ENCODE assay signal across 28 mouse cellular contexts in the genomic region with DNA sequence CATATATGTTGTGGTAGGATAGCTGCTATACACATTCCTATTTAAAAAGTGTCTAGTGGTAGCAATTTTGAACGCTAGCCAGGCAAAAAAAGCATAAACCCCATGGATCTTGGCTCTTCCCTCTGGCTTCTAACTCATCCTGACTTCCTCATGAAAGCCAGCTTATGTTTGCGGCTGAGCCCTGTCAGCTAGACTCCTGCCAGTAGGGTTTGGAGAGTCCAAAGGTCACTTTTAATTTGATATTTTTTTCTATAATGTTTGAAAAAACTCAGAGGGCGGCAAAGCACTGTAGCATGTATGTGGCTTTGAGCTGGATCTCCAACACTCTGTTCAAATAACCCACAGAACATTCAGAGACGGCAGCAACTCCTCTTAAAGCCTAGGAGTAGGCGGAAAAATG. TPM values are rescaled to one million over a fixed set of nuclear protein-coding genes. Genes with fewer than 3 reads are reported as not detected.
DNase-seq lines count a peak whose midpoint lies in the region; ATAC-seq and TF ChIP-seq lines count a peak whose summit lies in the region.
"Had no signal": no experiment of that assay in that cellular context is flagged by ENCODE, and none has a peak within 500 bp of the region (broad histone marks: within the 10 kb centered on the region; RNA-seq: fewer than 3 reads in every experiment).

No protein-coding gene starts in this region.

- H3K27ac ChIP-seq in stomach, embryonic 15.5 days = no peak overlapping the region
- no peak overlapping the region for H3K27ac ChIP-seq in stomach, postnatal 0 days (replicated peaks)
- 0 out of 2 replicates have a peak overlapping the region, but pooled peaks have one; percentile 43 for H3K27ac ChIP-seq in intestine, postnatal 0 days (ENCODE audit: low read depth, low read length)
- H3K27ac ChIP-seq: embryonic facial prominence, embryonic 12.5 days; embryonic facial prominence, embryonic 15.5 days; forebrain, embryonic 13.5 days; heart, adult 2 months; heart, embryonic 10.5 days; heart, embryonic 13.5 days; hindbrain, embryonic 14.5 days had no signal

- WGBS in stomach, embryonic 15.5 days = 53% methylated on average over 5 of the region's 5 CpGs
- 46% methylated on average over 5 of the region's 5 CpGs for WGBS in stomach, postnatal 0 days
- WGBS in intestine, postnatal 0 days = 41% methylated on average over 5 of the region's 5 CpGs

- H3K4me2 ChIP-seq in stomach, embryonic 15.5 days = no peak overlapping the region
- H3K4me2 ChIP-seq in stomach, postnatal 0 days (replicated peaks; ENCODE audit: low read depth) = no peak overlapping the region
- H3K4me2 ChIP-seq in intestine, postnatal 0 days (replicated peaks; ENCODE audit: low read depth) = no peak overlapping the region
- H3K4me2 ChIP-seq: embryonic facial prominence, embryonic 12.5 days; embryonic facial prominence, embryonic 15.5 days; forebrain, embryonic 13.5 days; heart, embryonic 13.5 days; hindbrain, embryonic 14.5 days had no signal

- 0 out of 2 replicates have a peak, but pooled peaks cover 6% of the 10 kb centered on the region for H3K4me1 ChIP-seq in stomach, embryonic 15.5 days
- H3K4me1 ChIP-seq in stomach, postnatal 0 days (replicated peaks; ENCODE audit: control insufficient read depth, insufficient read depth) = no peaks in the 10 kb centered on the region
- H3K4me1 ChIP-seq in intestine, postnatal 0 days (replicated peaks; ENCODE audit: control insufficient read depth, insufficient read depth, low read length) = no peaks in the 10 kb centered on the region
- H3K4me1 ChIP-seq: embryonic facial prominence, embryonic 12.5 days; embryonic facial prominence, embryonic 15.5 days; forebrain, embryonic 13.5 days had no signal

- peak; percentile 39; the same call in 1 of the 2 replicates for ATAC-seq in stomach, embryonic 15.5 days (ENCODE audit: insufficient read depth, low FRiP score, low read depth)
- ATAC-seq in stomach, postnatal 0 days (ENCODE audit: low FRiP score, low TSS enrichment) = no peak; the same call in 1 of the 2 replicates
- ATAC-seq in intestine, postnatal 0 days = peak; percentile 64
- no peak for ATAC-seq in erythroblast, adult 5-6 weeks (replicated peaks; ENCODE audit: low FRiP score, poor library complexity, severe bottlenecking)
- ATAC-seq: forebrain, embryonic 13.5 days; forebrain, embryonic 16.5 days; Patski had no signal

- TF ChIP-seq CTCF in stomach, postnatal 0 days (IDR thresholded peaks at IDR 0.05; ENCODE audit: low read depth) = no peak
- peak; percentile 6; the same call in 1 of the 2 replicates for TF ChIP-seq CTCF in intestine, postnatal 0 days (IDR thresholded peaks at IDR 0.05; ENCODE audit: low read depth)

- H3K9ac ChIP-seq in stomach, embryonic 15.5 days = no peak overlapping the region
- no peak overlapping the region for H3K9ac ChIP-seq in stomach, postnatal 0 days (ENCODE audit: low read length)
- H3K9ac ChIP-seq in intestine, postnatal 0 days (ENCODE audit: low read depth, low read length) = no peak overlapping the region
- H3K9ac ChIP-seq: embryonic facial prominence, embryonic 12.5 days; embryonic facial prominence, embryonic 15.5 days; forebrain, embryonic 13.5 days; heart, embryonic 13.5 days; hindbrain, embryonic 14.5 days had no signal

- H3K4me3 ChIP-seq in stomach, embryonic 15.5 days (replicated peaks) = no peak overlapping the region
- no peak overlapping the region for H3K4me3 ChIP-seq in stomach, postnatal 0 days (ENCODE audit: low read depth, low read length)
- H3K4me3 ChIP-seq in intestine, postnatal 0 days (ENCODE audit: low read depth, low read length) = no peak overlapping the region
- H3K4me3 ChIP-seq: embryonic facial prominence, embryonic 12.5 days; embryonic facial prominence, embryonic 15.5 days; erythroblast, embryonic 14.5 days; forebrain, embryonic 13.5 days; heart, adult 2 months; heart, embryonic 10.5 days; heart, embryonic 13.5 days had no signal

- H3K9me3 ChIP-seq in stomach, embryonic 15.5 days = no peaks in the 10 kb centered on the region
- no peaks in the 10 kb centered on the region for H3K9me3 ChIP-seq in stomach, postnatal 0 days (ENCODE audit: control insufficient read depth, low read length)
- H3K9me3 ChIP-seq in intestine, postnatal 0 days (ENCODE audit: control insufficient read depth) = no peaks in the 10 kb centered on the region
- H3K9me3 ChIP-seq: embryonic facial prominence, embryonic 12.5 days; embryonic facial prominence, embryonic 15.5 days; forebrain, embryonic 13.5 days; G1E had no signal

- H3K36me3 ChIP-seq in stomach, embryonic 15.5 days = no peaks in the 10 kb centered on the region
- H3K36me3 ChIP-seq in stomach, postnatal 0 days (ENCODE audit: control insufficient read depth, insufficient read depth, low read length) = no peaks in the 10 kb centered on the region
- H3K36me3 ChIP-seq in intestine, postnatal 0 days (ENCODE audit: control insufficient read depth, insufficient read depth) = no peaks in the 10 kb centered on the region
- H3K36me3 ChIP-seq: embryonic facial prominence, embryonic 12.5 days; embryonic facial prominence, embryonic 15.5 days; G1E; heart, embryonic 10.5 days; heart, embryonic 13.5 days had no signal

- DNase-seq in kidney, postnatal 14 days = peak; percentile 19
- DNase-seq in kidney, postnatal 10 days = no peak
- DNase-seq in stomach, postnatal 0 days (ENCODE audit: low spot score) = no peak
- DNase-seq in thymus, postnatal 36 days = no peak
- DNase-seq: adrenal gland, postnatal 10 days; adrenal gland, postnatal 36 days; B cell, adult 2 months; cerebellum, adult 2 months; cerebellum, adult 9-11 months; cerebellum, postnatal 25 days; gastrocnemius, postnatal 10 days; gastrocnemius, postnatal 36 days; heart, adult 2 months; heart, postnatal 14 days; heart, postnatal 4 days had no signal

- no peak for TF ChIP-seq EP300 in stomach, postnatal 0 days (optimal IDR thresholded peaks at IDR 0.05)

- no peaks in the 10 kb centered on the region for H3K27me3 ChIP-seq in stomach, embryonic 15.5 days (replicated peaks)
- no peaks in the 10 kb centered on the region for H3K27me3 ChIP-seq in stomach, postnatal 0 days (ENCODE audit: control insufficient read depth, insufficient read depth, low read length)
- no peaks in the 10 kb centered on the region for H3K27me3 ChIP-seq in intestine, postnatal 0 days (replicated peaks; ENCODE audit: control insufficient read depth, insufficient read depth, low read length)
- H3K27me3 ChIP-seq: embryonic facial prominence, embryonic 12.5 days; embryonic facial prominence, embryonic 15.5 days; forebrain, embryonic 13.5 days; heart, embryonic 13.5 days had no signal

RNA-seq across cellular contexts. Expression of a gene that starts 39.0 kb away (rescaled TPM):
- polyA plus RNA-seq in stomach, embryonic 15.5 days (2015; fragmentation: Nextera tagmentation; extraction: Ambion mirVana) = 6.8 and 7.9 TPM in 2 replicates
- 3.7 and 5.0 TPM in 2 replicates for polyA plus RNA-seq in stomach, postnatal 0 days (2015; fragmentation: Nextera tagmentation; extraction: Ambion mirVana)
- 12.3 and 12.6 TPM in 2 replicates for polyA plus RNA-seq in intestine, postnatal 0 days (2015; fragmentation: Nextera tagmentation; extraction: Ambion mirVana)
- 1.0 TPM in 1 of 2 replicates, not detected in the other for total RNA-seq in erythroblast, adult 5-6 weeks (2015; ENCODE audit: low replicate concordance)
- total RNA-seq in erythroblast, adult 5-6 weeks (2017; ENCODE audit: low replicate concordance) = 0.77 and 2.2 TPM in 2 replicates

Comparison
In these comparisons a context has a peak if more than half of its experiments do, and no peak if none do; other contexts are left out.
1. ATAC-seq: peak in stomach, embryonic 15.5 days (single experiment) and intestine, postnatal 0 days (single experiment); none in stomach, postnatal 0 days (single experiment) and erythroblast, adult 5-6 weeks (single experiment).